Comparison of ENCODE assay signal across 25 mouse cellular contexts in genomic region chr7:101900331-101901097, GRCm38 (mm10). TPM values are rescaled to one million over a fixed set of nuclear protein-coding genes. Genes with fewer than 3 reads are reported as not detected.
DNase-seq lines count a peak whose midpoint lies in the region; ATAC-seq and TF ChIP-seq lines count a peak whose summit lies in the region.
"Had no signal": no experiment of that assay in that cellular context is flagged by ENCODE, and none has a peak within 500 bp of the region (broad histone marks: within the 10 kb centered on the region; RNA-seq: fewer than 3 reads in every experiment).

No protein-coding gene starts in this region.

- H3K4me1 ChIP-seq in intestine, embryonic 16.5 days (ENCODE audit: control insufficient read depth, insufficient read depth, low read length): peaks cover 4% of the 10 kb centered on the region
- H3K4me1 ChIP-seq in intestine, postnatal 0 days (replicated peaks; ENCODE audit: control insufficient read depth, insufficient read depth, low read length): no peaks in the 10 kb centered on the region; the same call in 1 of the 2 replicates
- peaks cover 8 to 39% of the 10 kb centered on the region in 2 experiments for H3K4me1 ChIP-seq in CH12.LX (ENCODE audit: control insufficient read depth in 1 of 2, insufficient read depth in 2 of 2)
- peaks cover 4 to 6% of the 10 kb centered on the region in 2 experiments; a peak in 3 of 4 replicates for H3K4me1 ChIP-seq in ES-E14 (ENCODE audit: control insufficient read depth in 2 of 2, insufficient read depth in 2 of 2, low read length in 2 of 2, poor library complexity in 1 of 2)
- peaks cover 6% of the 10 kb centered on the region for H3K4me1 ChIP-seq in embryonic facial prominence, embryonic 14.5 days (ENCODE audit: control insufficient read depth, insufficient read depth, low read length)

- no peak for TF ChIP-seq RAD21 in CH12.LX (IDR thresholded peaks at IDR 0.05; ENCODE audit: low read depth, low read length)

- H3K4me2 ChIP-seq in intestine, embryonic 16.5 days (ENCODE audit: low read depth, low read length): no peak overlapping the region
- H3K4me2 ChIP-seq in intestine, postnatal 0 days (replicated peaks; ENCODE audit: low read depth): no peak overlapping the region
- H3K4me2 ChIP-seq in CH12.LX (ENCODE audit: insufficient read depth, low read depth, poor library complexity, severe bottlenecking): no peak overlapping the region
- H3K4me2 ChIP-seq in embryonic facial prominence, embryonic 14.5 days (ENCODE audit: low read depth, low read length): no peak overlapping the region
- H3K4me2 ChIP-seq: forebrain, embryonic 15.5 days; limb, embryonic 15.5 days had no signal

- ATAC-seq in intestine, embryonic 16.5 days: no peak
- no peak for ATAC-seq in intestine, postnatal 0 days
- no peak for ATAC-seq in embryonic facial prominence, embryonic 14.5 days (ENCODE audit: low read depth)
- ATAC-seq: activated CD4-positive, CD25-positive, alpha-beta regulatory T cell, adult 4 months; forebrain, embryonic 15.5 days; hindbrain, embryonic 16.5 days; midbrain, embryonic 16.5 days had no signal

- in situ Hi-C loops in CH12.LX (cut with MboI; ENCODE audit: low pct_ligation_motif_present, low pct_unique_long_range_greater_than_20kb, low sequenced_read_pairs) (no loop called here), ES-E14 (cut with MboI; ENCODE audit: low sequenced_read_pairs in 2 of 2, unreplicated experiment in 2 of 2) (no loop called here)

- H3K79me2 ChIP-seq in CH12.LX (replicated peaks; ENCODE audit: control insufficient read depth, extremely low read depth, insufficient read depth, poor library complexity, severe bottlenecking): no peaks in the 10 kb centered on the region

- no peak for TF ChIP-seq CTCF in intestine, postnatal 0 days (IDR thresholded peaks at IDR 0.05; ENCODE audit: low read depth)
- no peak for TF ChIP-seq CTCF in CH12.LX (conservative IDR thresholded peaks at IDR 0.05 in 1 of 2, IDR thresholded peaks at IDR 0.05 in 1 of 2; ENCODE audit: low read depth in 2 of 2, low read length in 2 of 2)

- no peak overlapping the region for H3K4me3 ChIP-seq in intestine, embryonic 16.5 days (ENCODE audit: low read length)
- H3K4me3 ChIP-seq in intestine, postnatal 0 days (ENCODE audit: low read depth, low read length): no peak overlapping the region
- H3K4me3 ChIP-seq in CH12.LX (replicated peaks in 1 of 3; ENCODE audit: low read depth in 2 of 3, low read length in 2 of 3, poor library complexity in 1 of 3): no peak overlapping the region
- H3K4me3 ChIP-seq in ES-E14 (ENCODE audit: insufficient read depth in 1 of 2, low read depth in 1 of 2, low read length in 2 of 2, poor library complexity in 1 of 2, severe bottlenecking in 1 of 2): peak overlapping the region in 1 of 2 experiments; percentile 32; a peak in 2 of 4 replicates
- H3K4me3 ChIP-seq in embryonic facial prominence, embryonic 14.5 days (ENCODE audit: low read depth, low read length): no peak overlapping the region
- H3K4me3 ChIP-seq: forebrain, embryonic 15.5 days; heart, embryonic 10.5 days; limb, embryonic 15.5 days had no signal

- DNase-seq in CH12.LX (ENCODE audit: extremely low read depth) (peak; percentile 23), ES-E14 (ENCODE audit: low read depth, low spot score) (no peak)
- no peak for DNase-seq in embryonic facial prominence, embryonic 14.5 days (ENCODE audit: low spot score)
- DNase-seq in urinary bladder, postnatal 10 days (ENCODE audit: low spot score): no peak
- DNase-seq in cerebellum, adult 18-20 months: no peak
- DNase-seq: adrenal gland, postnatal 10 days; cerebellum, adult 11 months; cerebellum, postnatal 25 days; gastrocnemius, postnatal 36 days; heart, postnatal 36 days; kidney, adult 11 months; kidney, postnatal 10 days; right cerebral cortex, postnatal 4 days; thymus, postnatal 14 days had no signal

- H3K27me3 ChIP-seq in intestine, embryonic 16.5 days (replicated peaks; ENCODE audit: control insufficient read depth, insufficient read depth, low read length): no peaks in the 10 kb centered on the region
- H3K27me3 ChIP-seq in intestine, postnatal 0 days (replicated peaks; ENCODE audit: control insufficient read depth, insufficient read depth, low read length): no peaks in the 10 kb centered on the region
- H3K27me3 ChIP-seq in CH12.LX (replicated peaks): no peaks in the 10 kb centered on the region
- no peaks in the 10 kb centered on the region for H3K27me3 ChIP-seq in embryonic facial prominence, embryonic 14.5 days (replicated peaks; ENCODE audit: control insufficient read depth, insufficient read depth, low read length)
- H3K27me3 ChIP-seq: forebrain, embryonic 15.5 days; limb, embryonic 15.5 days had no signal

- H3K36me3 ChIP-seq in intestine, embryonic 16.5 days (ENCODE audit: control insufficient read depth, insufficient read depth, low read length): no peaks in the 10 kb centered on the region
- H3K36me3 ChIP-seq in intestine, postnatal 0 days (ENCODE audit: control insufficient read depth, insufficient read depth): no peaks in the 10 kb centered on the region; the same call in 1 of the 2 replicates
- H3K36me3 ChIP-seq in CH12.LX (replicated peaks in 1 of 2; ENCODE audit: control insufficient read depth in 1 of 2, insufficient read depth in 1 of 2, low read length in 1 of 2) (peaks cover 6 to 45% of the 10 kb centered on the region in 2 experiments), ES-E14 (ENCODE audit: control insufficient read depth, insufficient read depth, low read length, poor library complexity, severe bottlenecking) (peaks cover 9% of the 10 kb centered on the region)
- no peaks in the 10 kb centered on the region for H3K36me3 ChIP-seq in embryonic facial prominence, embryonic 14.5 days (ENCODE audit: control insufficient read depth, insufficient read depth, low read length)

- dilution Hi-C loops in CH12.LX (cut with MboI; ENCODE audit: extremely low pct_ligation_motif_present, extremely low pct_unique_long_range_greater_than_20kb, low sequenced_read_pairs): no loop called here

- WGBS in intestine, embryonic 16.5 days: 93% methylated on average over 16 of the region's 16 CpGs
- WGBS in intestine, postnatal 0 days: 91% methylated on average over 16 of the region's 16 CpGs
- 86% methylated on average over 16 of the region's 16 CpGs for WGBS in embryonic facial prominence, embryonic 14.5 days

- peak overlapping the region; percentile 14; the same call in 1 of the 2 replicates for H3K9ac ChIP-seq in intestine, embryonic 16.5 days (ENCODE audit: low read depth, low read length)
- no peak overlapping the region for H3K9ac ChIP-seq in intestine, postnatal 0 days (ENCODE audit: low read depth, low read length)
- no peak overlapping the region for H3K9ac ChIP-seq in CH12.LX (ENCODE audit: insufficient read depth, low read depth)
- H3K9ac ChIP-seq in ES-E14 (ENCODE audit: insufficient read depth, low read depth, low read length, poor library complexity, severe bottlenecking): peak overlapping the region; percentile 69
- 0 out of 2 replicates have a peak overlapping the region, but pooled peaks have one; percentile 5 for H3K9ac ChIP-seq in embryonic facial prominence, embryonic 14.5 days (ENCODE audit: low read depth, low read length)
- H3K9ac ChIP-seq: forebrain, embryonic 15.5 days; limb, embryonic 15.5 days had no signal

- TF ChIP-seq POLR2A in CH12.LX (IDR thresholded peaks at IDR 0.05; ENCODE audit: low read depth, low read length): no peak

- no peak for TF ChIP-seq EP300 in CH12.LX (IDR thresholded peaks at IDR 0.05; ENCODE audit: low read length)

- no peaks in the 10 kb centered on the region for H3K9me3 ChIP-seq in intestine, embryonic 16.5 days (ENCODE audit: control insufficient read depth, low read length)
- H3K9me3 ChIP-seq in intestine, postnatal 0 days (ENCODE audit: control insufficient read depth): no peaks in the 10 kb centered on the region
- peaks cover 6% of the 10 kb centered on the region for H3K9me3 ChIP-seq in CH12.LX (replicated peaks; ENCODE audit: low read length)
- no peaks in the 10 kb centered on the region for H3K9me3 ChIP-seq in ES-E14 (ENCODE audit: control insufficient read depth, insufficient read depth, low read depth, low read length)
- H3K9me3 ChIP-seq in embryonic facial prominence, embryonic 14.5 days (ENCODE audit: control insufficient read depth, low read length): no peaks in the 10 kb centered on the region
- H3K9me3 ChIP-seq: forebrain, embryonic 15.5 days; heart, embryonic 10.5 days; limb, embryonic 15.5 days had no signal

- no peak overlapping the region for H3K27ac ChIP-seq in intestine, embryonic 16.5 days (ENCODE audit: low read length)
- no peak overlapping the region for H3K27ac ChIP-seq in intestine, postnatal 0 days (ENCODE audit: low read depth, low read length)
- H3K27ac ChIP-seq in CH12.LX (ENCODE audit: insufficient read depth, low read depth) (peak overlapping the region; percentile 2; the same call in 1 of the 2 replicates), ES-E14 (ENCODE audit: insufficient read depth, low read depth, low read length, poor library complexity, severe bottlenecking) (peak overlapping the region; percentile 53)
- H3K27ac ChIP-seq in embryonic facial prominence, embryonic 14.5 days (replicated peaks; ENCODE audit: low read depth, low read length): no peak overlapping the region
- H3K27ac ChIP-seq: forebrain, embryonic 15.5 days; heart, embryonic 10.5 days; limb, embryonic 15.5 days had no signal

RNA-seq across cellular contexts. Expression of gene Lamtor1, which starts 5.2 kb away (rescaled TPM):
- 236 and 245 TPM in 2 replicates for polyA plus RNA-seq in intestine, embryonic 16.5 days (2015; fragmentation: Nextera tagmentation; extraction: Ambion mirVana)
- 179 TPM in 2 replicates for polyA plus RNA-seq in intestine, postnatal 0 days (2015; fragmentation: Nextera tagmentation; extraction: Ambion mirVana)
- total RNA-seq in CH12.LX (2012; rRNA removed) (68.6 and 77.9 TPM in 2 replicates), CH12.LX (2014; rRNA removed) (80.7 and 86.2 TPM in 2 replicates), ES-E14 (2012; rRNA removed) (90.8 and 106 TPM in 2 replicates)
- 107 and 124 TPM in 2 replicates for polyA plus RNA-seq in CH12.LX (2012; ENCODE audit: insufficient read length, low read depth)
- 147 and 160 TPM in 2 replicates for polyA plus RNA-seq in embryonic facial prominence, embryonic 14.5 days (2014; fragmentation: Nextera tagmentation; extraction: Ambion mirVana)

RNA-seq across cellular contexts. Expression of gene Tomt, which starts 5.6 kb away (rescaled TPM):
- polyA plus RNA-seq in intestine, embryonic 16.5 days (2015; fragmentation: Nextera tagmentation; extraction: Ambion mirVana): 0.24 and 0.28 TPM in 2 replicates
- polyA plus RNA-seq in intestine, postnatal 0 days (2015; fragmentation: Nextera tagmentation; extraction: Ambion mirVana): 0.20 and 0.25 TPM in 2 replicates
- total RNA-seq in CH12.LX (2012; rRNA removed) (1.1 and 1.4 TPM in 2 replicates), CH12.LX (2014; rRNA removed) (0.07 and 0.22 TPM in 2 replicates), ES-E14 (2012; rRNA removed) (1.9 and 3.0 TPM in 2 replicates)
- polyA plus RNA-seq in CH12.LX (2012; ENCODE audit: insufficient read length, low read depth): 1.3 TPM in 2 replicates
- polyA plus RNA-seq in embryonic facial prominence, embryonic 14.5 days (2014; fragmentation: Nextera tagmentation; extraction: Ambion mirVana): 0.22 and 0.37 TPM in 2 replicates
- total RNA-seq: gastrocnemius, postnatal 36 days; heart, postnatal 36 days; layer of hippocampus, adult 18-20 months; layer of hippocampus, postnatal 25 days; neutrophil, adult 5-6 weeks had no signal

RNA-seq across cellular contexts. Expression of gene Folr1, which starts 29.9 kb away (rescaled TPM):
- polyA plus RNA-seq in intestine, embryonic 16.5 days (2015; fragmentation: Nextera tagmentation; extraction: Ambion mirVana): 201 and 253 TPM in 2 replicates
- 521 and 623 TPM in 2 replicates for polyA plus RNA-seq in intestine, postnatal 0 days (2015; fragmentation: Nextera tagmentation; extraction: Ambion mirVana)
- total RNA-seq in CH12.LX (2012; rRNA removed) (0.25 and 0.34 TPM in 2 replicates), CH12.LX (2014; rRNA removed) (not detected in 2 replicates), ES-E14 (2012; rRNA removed) (536 and 562 TPM in 2 replicates)
- not detected in 2 replicates for polyA plus RNA-seq in CH12.LX (2012; ENCODE audit: insufficient read length, low read depth)
- polyA plus RNA-seq in embryonic facial prominence, embryonic 14.5 days (2014; fragmentation: Nextera tagmentation; extraction: Ambion mirVana): 1.4 and 4.5 TPM in 2 replicates
- polyA plus RNA-seq: activated CD4-positive, CD25-positive, alpha-beta regulatory T cell, adult 4 months had no signal

RNA-seq across cellular contexts. Expression of gene Lrrc51, which starts 33.2 kb away (rescaled TPM):
- 9.7 and 10.1 TPM in 2 replicates for polyA plus RNA-seq in intestine, embryonic 16.5 days (2015; fragmentation: Nextera tagmentation; extraction: Ambion mirVana)
- polyA plus RNA-seq in intestine, postnatal 0 days (2015; fragmentation: Nextera tagmentation; extraction: Ambion mirVana): 3.1 and 3.6 TPM in 2 replicates
- total RNA-seq in CH12.LX (2012; rRNA removed) (3.9 and 5.6 TPM in 2 replicates), CH12.LX (2014; rRNA removed) (5.2 and 6.6 TPM in 2 replicates), ES-E14 (2012; rRNA removed) (2.6 TPM in 2 replicates)
- polyA plus RNA-seq in CH12.LX (2012; ENCODE audit: insufficient read length, low read depth): 3.2 and 4.9 TPM in 2 replicates
- 9.3 and 14.2 TPM in 2 replicates for polyA plus RNA-seq in embryonic facial prominence, embryonic 14.5 days (2014; fragmentation: Nextera tagmentation; extraction: Ambion mirVana)

RNA-seq across cellular contexts. Expression of gene Numa1, which starts 33.4 kb away (rescaled TPM):
- 39.9 and 41.9 TPM in 2 replicates for polyA plus RNA-seq in intestine, embryonic 16.5 days (2015; fragmentation: Nextera tagmentation; extraction: Ambion mirVana)
- 17.0 and 19.2 TPM in 2 replicates for polyA plus RNA-seq in intestine, postnatal 0 days (2015; fragmentation: Nextera tagmentation; extraction: Ambion mirVana)
- total RNA-seq in CH12.LX (2012; rRNA removed): 56.4 and 57.6 TPM in 2 replicates
- 38.0 and 38.2 TPM in 2 replicates for total RNA-seq in CH12.LX (2014; rRNA removed)
- polyA plus RNA-seq in CH12.LX (2012; ENCODE audit: insufficient read length, low read depth): 75.7 and 79.5 TPM in 2 replicates
- total RNA-seq in ES-E14 (2012; rRNA removed): 91.0 and 95.6 TPM in 2 replicates
- polyA plus RNA-seq in embryonic facial prominence, embryonic 14.5 days (2014; fragmentation: Nextera tagmentation; extraction: Ambion mirVana): 88.9 and 97.8 TPM in 2 replicates

Comparison
In these comparisons a context has a peak if more than half of its experiments do, and no peak if none do; other contexts are left out.
1. H3K9ac ChIP-seq: peak in intestine, embryonic 16.5 days (single experiment), ES-E14 (single experiment) and embryonic facial prominence, embryonic 14.5 days (single experiment); none in intestine, postnatal 0 days (single experiment) and CH12.LX (single experiment).
2. H3K27ac ChIP-seq: peak in CH12.LX (single experiment) and ES-E14 (single experiment); none in intestine, embryonic 16.5 days (single experiment), intestine, postnatal 0 days (single experiment) and embryonic facial prominence, embryonic 14.5 days (single experiment).
3. RNA of gene Folr1, which starts 29.9 kb away (polyA plus RNA-seq): 521 to 623 TPM in intestine, postnatal 0 days and 201 to 253 TPM in intestine, embryonic 16.5 days; 1.4 to 4.5 TPM in embryonic facial prominence, embryonic 14.5 days and not detected in CH12.LX; every median in the first group is over 10 times any median in the second.